Mouse (Mus musculus) spleen, postnatal 10 days (tissue): ENCODE data around the gene Slc4a10.

Source experiments
- DNase-seq, 2 experiments: peaks; one replicate each; pipeline ENCODE4 v3.0.0; 2021 to 2022; ENCODE audit warnings: low spot score in 2 of 2

The Slc4a10 gene

GRCm38 (mm10) chr2:62347762-62348161 lies 301.5 kb downstream of the Slc4a10 start:
- DNase-seq = no peak

DNA sequence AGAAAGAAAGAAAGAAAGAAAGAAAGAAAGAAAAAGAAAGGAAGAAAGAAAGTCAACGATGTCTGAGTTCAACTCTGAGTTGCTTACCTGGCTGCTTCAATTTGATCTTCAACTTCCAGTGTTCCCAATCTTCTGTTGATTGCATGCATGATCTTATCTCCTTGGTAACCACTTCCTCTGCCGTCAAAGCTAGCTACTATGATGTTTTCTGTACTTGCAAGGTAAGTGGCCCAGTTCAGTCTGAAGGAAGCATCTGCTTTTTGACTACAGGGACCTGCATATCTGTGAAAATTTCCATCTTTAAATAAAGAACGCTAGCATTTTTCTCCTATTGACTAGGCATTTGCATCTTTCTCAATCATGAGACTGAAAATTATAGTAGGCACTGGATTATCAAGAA lies 305.8 kb downstream of the Slc4a10 start:
- DNase-seq = no peak

DNA sequence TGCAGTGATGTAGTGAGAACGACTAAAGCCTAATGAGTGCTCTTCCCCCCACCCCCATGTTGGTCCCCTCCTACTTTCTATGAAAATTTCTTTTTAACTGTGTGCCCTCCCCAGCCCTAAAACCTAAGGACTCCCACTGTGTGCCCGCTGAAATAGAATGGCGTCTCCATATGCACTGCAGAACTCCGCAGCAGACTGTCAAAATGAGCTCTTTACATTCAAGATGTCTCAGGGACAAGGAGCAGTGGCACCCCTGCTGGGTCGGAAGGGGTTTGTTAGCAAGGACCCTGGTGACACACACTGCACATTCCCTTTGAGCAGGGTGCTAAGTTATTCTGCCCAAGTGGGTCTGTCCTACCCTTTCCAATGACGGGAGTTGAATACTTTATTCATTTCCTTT lies 309.5 kb downstream of the Slc4a10 start:
- no peak for DNase-seq

DNA sequence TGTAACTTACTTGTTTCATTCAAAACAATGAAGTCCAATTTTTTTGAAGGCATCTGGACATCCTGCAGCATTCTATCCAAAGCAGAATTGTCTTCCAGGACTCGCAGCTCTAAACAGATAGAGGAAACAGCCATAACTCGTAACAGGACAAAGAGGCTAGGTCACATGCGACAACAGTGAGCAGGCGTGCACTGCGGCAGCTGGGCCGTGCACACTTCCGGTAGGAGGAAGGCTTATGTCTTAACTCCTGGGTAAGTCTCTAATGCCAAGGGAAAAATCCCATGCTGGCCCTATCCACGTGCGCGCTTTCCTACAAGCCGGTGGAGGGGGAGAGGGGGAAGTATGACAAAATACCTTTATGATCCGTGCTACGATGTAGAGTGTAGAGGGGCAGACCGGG lies 310.3 kb downstream of the Slc4a10 start:
- no peak for DNase-seq

GRCm38 (mm10) chr2:62357259-62357658 lies 311.0 kb downstream of the Slc4a10 start:
- no peak for DNase-seq

- no peak for DNase-seq
Observed at GRCm38 (mm10) chr2:62360872-62361271, 314.6 kb downstream of the Slc4a10 start.

GRCm38 (mm10) chr2:62361514-62361913 lies 315.3 kb downstream of the Slc4a10 start:
- DNase-seq = no peak

GRCm38 (mm10) chr2:62362211-62362610 lies 315.9 kb downstream of the Slc4a10 start:
- no peak for DNase-seq

DNA sequence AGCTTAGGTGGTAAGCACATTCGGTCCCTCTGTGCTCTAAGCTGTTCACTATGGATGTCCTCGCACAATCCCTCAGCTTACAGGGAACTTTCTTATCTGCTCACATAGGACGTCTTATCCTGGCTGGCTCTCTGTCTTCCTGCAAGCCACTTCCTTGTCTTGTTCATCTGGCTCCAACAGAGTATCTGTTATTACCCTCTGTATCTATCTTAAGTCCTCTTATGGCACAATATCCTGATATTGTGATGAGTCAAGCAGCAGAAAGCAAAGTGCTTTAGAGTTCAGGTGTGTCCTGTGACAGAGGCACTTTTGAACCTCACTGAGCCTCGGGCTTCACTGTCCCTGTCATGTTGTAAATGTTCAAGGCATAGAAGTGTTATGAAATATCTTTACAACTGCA lies 317.3 kb downstream of the Slc4a10 start:
- DNase-seq = no peak

DNA sequence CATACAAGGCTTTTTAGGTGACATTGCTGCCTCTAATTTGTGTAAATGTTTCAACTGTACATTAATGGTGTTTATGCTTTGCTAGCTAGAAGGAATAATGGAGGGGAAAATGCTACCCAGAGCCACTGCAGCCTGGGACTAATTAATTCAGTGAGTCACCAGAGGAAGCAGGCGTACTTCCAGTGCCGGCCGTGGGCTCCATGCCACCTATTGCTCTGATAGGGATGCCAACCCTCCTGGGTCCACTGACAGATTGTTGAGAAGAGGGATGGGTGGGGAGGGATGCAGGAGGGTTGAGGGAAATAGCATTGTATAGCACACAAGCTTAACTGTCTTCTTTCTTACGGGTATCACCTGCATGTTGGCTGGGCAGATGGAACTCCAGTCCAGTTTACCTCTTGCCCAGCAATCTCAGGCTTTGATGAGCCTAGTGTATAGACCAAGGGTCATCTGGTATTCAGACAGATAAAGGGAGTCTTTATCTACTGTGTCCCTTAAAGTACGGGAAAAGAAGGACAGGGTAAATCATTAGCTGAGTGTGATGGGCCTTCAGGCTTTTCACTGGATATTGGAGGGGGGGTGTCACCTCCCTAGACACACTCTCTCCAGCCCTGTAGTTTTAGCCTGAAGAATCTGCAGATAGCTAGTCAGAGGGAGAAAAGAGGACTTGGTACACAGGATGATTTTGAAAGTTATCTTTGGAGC lies 322.2 kb downstream of the Slc4a10 start:
- no peak for DNase-seq

- DNase-seq = no peak
Observed at GRCm38 (mm10) chr2:62370048-62370447, 323.8 kb downstream of the Slc4a10 start.

- DNase-seq = no peak
Observed at GRCm38 (mm10) chr2:62373692-62374091, 327.4 kb downstream of the Slc4a10 start.
